In genomic region chr4:95212561-95212960, GRCm38 (mm10) we compare ENCODE assay signal across 24 mouse cellular contexts.
DNase-seq lines count a peak whose midpoint lies in the region; ATAC-seq and TF ChIP-seq lines count a peak whose summit lies in the region.
"Had no signal": no experiment of that assay in that cellular context is flagged by ENCODE, and none has a peak within 500 bp of the region (broad histone marks: within the 10 kb centered on the region; RNA-seq: fewer than 3 reads in every experiment).

No protein-coding gene starts in this region.

- H3K36me3 ChIP-seq in kidney, postnatal 0 days (ENCODE audit: insufficient read depth, low read length): no peaks in the 10 kb centered on the region
- no peaks in the 10 kb centered on the region for H3K36me3 ChIP-seq in intestine, embryonic 15.5 days
- H3K36me3 ChIP-seq in small intestine, adult 2 months (ENCODE audit: control insufficient read depth, insufficient read depth, low read length): no peaks in the 10 kb centered on the region
- H3K36me3 ChIP-seq: heart, embryonic 10.5 days; limb, embryonic 10.5 days; midbrain, embryonic 13.5 days; neural tube, embryonic 13.5 days had no signal

- H3K27me3 ChIP-seq in kidney, postnatal 0 days (ENCODE audit: insufficient read depth, low read length): no peaks in the 10 kb centered on the region
- no peaks in the 10 kb centered on the region for H3K27me3 ChIP-seq in intestine, embryonic 15.5 days (replicated peaks)
- no peaks in the 10 kb centered on the region for H3K27me3 ChIP-seq in small intestine, adult 2 months (ENCODE audit: control insufficient read depth, insufficient read depth, low read length)
- H3K27me3 ChIP-seq: midbrain, embryonic 13.5 days; neural tube, embryonic 13.5 days had no signal

- DNase-seq in kidney, postnatal 0 days (ENCODE audit: low spot score): no peak
- no peak for DNase-seq in kidney, adult 9 months
- DNase-seq in R1 (ENCODE audit: low read depth, low spot score): peak; percentile 12
- no peak for DNase-seq in kidney, postnatal 14 days
- DNase-seq in ovary, postnatal 36 days (ENCODE audit: low spot score): no peak
- DNase-seq: adrenal gland, postnatal 10 days; cerebellum, adult 8-10 months; cerebellum, postnatal 36 days; embryo, embryonic 11 days; gastrocnemius, postnatal 10 days; kidney, adult 11 months; liver; liver, postnatal 0 days; lung, postnatal 10 days; right cerebral cortex, adult 18-20 months; thymus, postnatal 36 days had no signal

- TF ChIP-seq CTCF in kidney, postnatal 0 days (IDR thresholded peaks at IDR 0.05; ENCODE audit: low read depth): no peak
- TF ChIP-seq CTCF in small intestine, adult 2 months (IDR thresholded peaks at IDR 0.05; ENCODE audit: extremely low read depth, insufficient read length, insufficient replicate concordance, low read depth, low read length): no peak

- H3K4me2 ChIP-seq in kidney, postnatal 0 days (ENCODE audit: low read length): no peak overlapping the region
- H3K4me2 ChIP-seq in intestine, embryonic 15.5 days (replicated peaks): no peak overlapping the region
- H3K4me2 ChIP-seq: midbrain, embryonic 13.5 days; neural tube, embryonic 13.5 days had no signal

- H3K9ac ChIP-seq in kidney, postnatal 0 days (ENCODE audit: low read depth, low read length): no peak overlapping the region
- H3K9ac ChIP-seq in intestine, embryonic 15.5 days: no peak overlapping the region
- H3K9ac ChIP-seq: liver, postnatal 0 days; midbrain, embryonic 13.5 days; neural tube, embryonic 13.5 days had no signal

- WGBS in kidney, postnatal 0 days: 64% methylated on average over 2 of the region's 2 CpGs
- WGBS in intestine, embryonic 15.5 days: 72% methylated on average over 2 of the region's 2 CpGs
- WGBS in small intestine, adult 2 months: 89% methylated on average over 2 of the region's 2 CpGs

- no peaks in the 10 kb centered on the region for H3K4me1 ChIP-seq in kidney, postnatal 0 days (replicated peaks; ENCODE audit: insufficient read depth, low read length)
- no peaks in the 10 kb centered on the region for H3K4me1 ChIP-seq in intestine, embryonic 15.5 days (replicated peaks)
- peaks cover 6% of the 10 kb centered on the region for H3K4me1 ChIP-seq in small intestine, adult 2 months (ENCODE audit: control insufficient read depth, insufficient read depth, insufficient read length, low read length)
- H3K4me1 ChIP-seq: midbrain, embryonic 13.5 days had no signal

- no peak overlapping the region for H3K27ac ChIP-seq in kidney, postnatal 0 days
- no peak overlapping the region for H3K27ac ChIP-seq in intestine, embryonic 15.5 days
- H3K27ac ChIP-seq in small intestine, adult 2 months (ENCODE audit: insufficient read depth, low read depth, low read length): peak overlapping the region; percentile 9
- H3K27ac ChIP-seq: heart, embryonic 10.5 days; limb, embryonic 10.5 days; midbrain, embryonic 13.5 days; neural tube, embryonic 13.5 days had no signal

- no peaks in the 10 kb centered on the region for H3K9me3 ChIP-seq in kidney, postnatal 0 days (replicated peaks; ENCODE audit: low read length)
- H3K9me3 ChIP-seq in intestine, embryonic 15.5 days: no peaks in the 10 kb centered on the region
- H3K9me3 ChIP-seq: heart, embryonic 10.5 days; limb, embryonic 10.5 days; midbrain, embryonic 13.5 days; neural tube, embryonic 13.5 days had no signal

- no peak overlapping the region for H3K4me3 ChIP-seq in kidney, postnatal 0 days (replicated peaks; ENCODE audit: low read depth, low read length)
- no peak overlapping the region for H3K4me3 ChIP-seq in intestine, embryonic 15.5 days (replicated peaks)
- no peak overlapping the region for H3K4me3 ChIP-seq in small intestine, adult 2 months (ENCODE audit: low read depth, low read length)
- H3K4me3 ChIP-seq: heart, embryonic 10.5 days; limb, embryonic 10.5 days; midbrain, embryonic 13.5 days; myocyte; neural tube, embryonic 13.5 days had no signal

- 0 out of 2 replicates have a peak, but pooled peaks have one; percentile 29 for ATAC-seq in kidney, postnatal 0 days (replicated peaks; ENCODE audit: low FRiP score, low read depth)
- peak; percentile 45; the same call in 1 of the 2 replicates for ATAC-seq in intestine, embryonic 15.5 days
- ATAC-seq: hindbrain, embryonic 16.5 days; midbrain, embryonic 13.5 days had no signal

- no peak for TF ChIP-seq POLR2A in small intestine, adult 2 months (IDR thresholded peaks at IDR 0.05; ENCODE audit: low read depth, low read length)
